Mouse (Mus musculus): Measurements from ENCODE around the gene Syngr1. TPM values are rescaled to one million over a fixed set of nuclear protein-coding genes. Genes with fewer than 3 reads are reported as not detected.
A peak's percentile ranks its signal among the peaks of the same experiment; 100 is the strongest.

The Syngr1 gene
- total RNA-seq, 2 experiments from 2014 or later = 463 to 509 TPM

GRCm38 (mm10) chr15:80133682-80134449, 42.7 kb downstream of the Syngr1 start:
- intact Hi-C loops (cut with DNase I) = loop anchor here (2.0 to 5.0 kb wide), 2 partner anchors 43 to 98 kb away; partner anchors contain the start of genes Mief1, Rpl3 and Syngr1
- peak in 1 of 2 experiments; percentile 19 for DNase-seq (ENCODE audit: low spot score in 2 of 2)

GRCm38 (mm10) chr15:80134450-80134847, 43.3 kb downstream of the Syngr1 start:
- intact Hi-C loops (cut with DNase I) = loop anchor here (5.0 kb wide), 1 partner anchor 98 kb away; the partner anchor contains the start of gene Mief1
- DNase-seq (ENCODE audit: low spot score in 2 of 2) = no peak

- intact Hi-C loops (cut with DNase I) = no loop called here
- DNase-seq (ENCODE audit: low spot score in 2 of 2) = no peak
These were observed 44.4 kb downstream of the Syngr1 start for GRCm38 (mm10) chr15:80135499-80135898.

GRCm38 (mm10) chr15:80136645-80137044, 45.5 kb downstream of the Syngr1 start:
- intact Hi-C loops (cut with DNase I) = no loop called here
- DNase-seq (ENCODE audit: low spot score in 2 of 2) = no peak

- intact Hi-C loops (cut with DNase I) = loop anchor here (1.0 kb wide), 1 partner anchor 35 kb away; the partner anchor contains the start of gene Mgat3
These were observed 47.0 kb downstream of the Syngr1 start for GRCm38 (mm10) chr15:80137945-80138791.

GRCm38 (mm10) chr15:80140302-80140701, 49.2 kb downstream of the Syngr1 start:
- intact Hi-C loops (cut with DNase I) = no loop called here

More at GRCm38 (mm10) chr15:80137945-80138791, 47.0 kb downstream of the Syngr1 start:
- DNase-seq (ENCODE audit: low spot score in 2 of 2) = peak; percentile 68 to 95

GRCm38 (mm10) chr15:80140878-80141277, 49.7 kb downstream of the Syngr1 start:
- intact Hi-C loops (cut with DNase I) = no loop called here
- no peak for DNase-seq (ENCODE audit: low spot score in 2 of 2)

More at GRCm38 (mm10) chr15:80140302-80140701, 49.2 kb downstream of the Syngr1 start:
- no peak for DNase-seq (ENCODE audit: low spot score in 2 of 2)

- intact Hi-C loops (cut with DNase I) = no loop called here
- DNase-seq (ENCODE audit: low spot score in 2 of 2) = no peak
These were observed 51.0 kb downstream of the Syngr1 start for GRCm38 (mm10) chr15:80142130-80142529.

GRCm38 (mm10) chr15:80143760-80144159, 52.6 kb downstream of the Syngr1 start:
- intact Hi-C loops (cut with DNase I) = no loop called here
- DNase-seq (ENCODE audit: low spot score in 2 of 2) = no peak

GRCm38 (mm10) chr15:80145397-80145796, 54.3 kb downstream of the Syngr1 start:
- DNase-seq (ENCODE audit: low spot score in 2 of 2) = no peak
- intact Hi-C loops (cut with DNase I) = no loop called here

GRCm38 (mm10) chr15:80146153-80146552, 55.0 kb downstream of the Syngr1 start:
- DNase-seq (ENCODE audit: low spot score in 2 of 2) = no peak
- intact Hi-C loops (cut with DNase I) = no loop called here

GRCm38 (mm10) chr15:80147090-80147489, 56.0 kb downstream of the Syngr1 start:
- intact Hi-C loops (cut with DNase I) = no loop called here
- DNase-seq (ENCODE audit: low spot score in 2 of 2) = no peak

GRCm38 (mm10) chr15:80147511-80147910, 56.4 kb downstream of the Syngr1 start:
- intact Hi-C loops (cut with DNase I) = no loop called here
- DNase-seq (ENCODE audit: low spot score in 2 of 2) = no peak

- DNase-seq (ENCODE audit: low spot score in 2 of 2) = no peak
- intact Hi-C loops (cut with DNase I) = no loop called here
These were observed 57.4 kb downstream of the Syngr1 start for GRCm38 (mm10) chr15:80148565-80148964.

- no peak for DNase-seq (ENCODE audit: low spot score in 2 of 2)
- intact Hi-C loops (cut with DNase I) = no loop called here
These were observed 58.4 kb downstream of the Syngr1 start for GRCm38 (mm10) chr15:80149517-80149916.

- intact Hi-C loops (cut with DNase I) = no loop called here
- no peak for DNase-seq (ENCODE audit: low spot score in 2 of 2)
These were observed 61.5 kb downstream of the Syngr1 start for GRCm38 (mm10) chr15:80152663-80153062.

GRCm38 (mm10) chr15:80153757-80154156, 62.6 kb downstream of the Syngr1 start:
- DNase-seq (ENCODE audit: low spot score in 2 of 2) = no peak

GRCm38 (mm10) chr15:80155707-80156106, 64.6 kb downstream of the Syngr1 start:
- no peak for DNase-seq (ENCODE audit: low spot score in 2 of 2)

More at GRCm38 (mm10) chr15:80153757-80154156, 62.6 kb downstream of the Syngr1 start:
- intact Hi-C loops (cut with DNase I) = no loop called here

GRCm38 (mm10) chr15:80157197-80157943, 66.2 kb downstream of the Syngr1 start:
- intact Hi-C loops (cut with DNase I) = no loop called here
- DNase-seq (ENCODE audit: low spot score in 2 of 2) = no peak

More at GRCm38 (mm10) chr15:80155707-80156106, 64.6 kb downstream of the Syngr1 start:
- intact Hi-C loops (cut with DNase I) = no loop called here
